Mouse (Mus musculus): ENCODE measurements around the gene Ninl.

Gene Ninl

DNA sequence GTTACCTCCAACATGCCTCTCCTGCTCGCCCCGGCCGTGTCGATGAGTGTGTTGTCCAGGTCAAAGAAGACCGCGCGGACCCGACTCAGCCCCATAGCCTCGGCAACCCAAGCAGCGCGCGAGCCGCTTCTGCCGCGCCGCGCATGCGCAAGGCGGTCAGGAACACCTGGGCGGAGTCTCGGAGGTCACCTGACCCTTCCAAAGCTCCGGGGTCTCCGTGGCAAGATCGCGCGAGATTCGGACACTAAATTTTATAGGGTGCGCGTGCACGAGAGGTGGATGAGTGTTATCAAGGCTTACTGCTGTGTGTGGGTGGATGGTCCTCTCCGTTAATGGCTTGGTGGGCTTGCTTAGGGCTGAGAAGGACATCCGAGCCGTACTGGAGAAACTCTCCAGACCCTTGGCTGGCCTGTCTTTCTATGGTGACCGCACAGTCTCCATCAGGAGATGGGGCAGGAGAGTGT, at the start of gene Ninl, which contains the start of gene Nanp:
Ninl (minus strand) TSS at position 151 of the 464 bp plus-strand sequence.
Nanp (minus strand) TSS at position 167 of the 464 bp plus-strand sequence.
- peak; percentile 90 for DNase-seq (ENCODE audit: low read depth, low spot score)

DNA sequence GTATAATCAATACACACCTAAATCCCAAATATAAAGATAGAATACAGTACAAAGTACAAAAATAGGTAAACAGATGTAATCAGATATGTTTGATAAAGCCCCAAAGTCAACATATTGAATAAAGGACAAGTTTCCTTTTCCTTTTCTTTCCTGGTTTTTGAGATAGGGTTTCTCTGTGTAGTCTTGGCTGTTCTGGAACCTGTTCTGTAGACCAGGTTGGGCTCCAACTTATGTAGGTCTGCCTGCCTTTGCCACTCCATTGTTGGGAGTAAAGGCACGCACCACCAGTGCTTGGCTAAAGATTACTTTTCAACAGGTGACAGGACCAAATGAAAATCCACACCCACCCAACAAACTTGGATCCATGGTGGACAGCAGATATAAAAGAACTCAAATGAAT, 17.5 kb upstream of the Ninl start:
- no peak for DNase-seq (ENCODE audit: low read depth, low spot score)

DNA sequence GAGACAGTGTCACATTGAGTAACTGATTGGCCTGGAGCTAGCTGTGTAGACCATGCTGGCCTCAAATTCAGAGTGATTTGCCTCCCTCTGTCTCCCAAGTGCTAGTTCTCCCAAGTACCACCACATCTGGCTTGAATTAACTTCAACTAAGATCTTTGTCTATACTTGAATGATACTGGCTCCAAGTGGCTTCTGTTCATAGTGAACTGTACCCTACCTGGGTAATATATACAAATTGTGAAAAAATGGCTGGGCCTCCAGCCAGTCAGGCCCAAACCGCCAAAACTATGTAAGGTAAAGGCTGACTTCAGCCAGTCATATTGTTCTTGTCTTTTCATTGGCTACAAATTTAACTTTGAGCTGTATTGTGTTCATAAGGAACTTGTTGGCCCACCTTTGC, 1.2 kb upstream of the Ninl start:
- DNase-seq (ENCODE audit: low read depth, low spot score): no peak

DNA sequence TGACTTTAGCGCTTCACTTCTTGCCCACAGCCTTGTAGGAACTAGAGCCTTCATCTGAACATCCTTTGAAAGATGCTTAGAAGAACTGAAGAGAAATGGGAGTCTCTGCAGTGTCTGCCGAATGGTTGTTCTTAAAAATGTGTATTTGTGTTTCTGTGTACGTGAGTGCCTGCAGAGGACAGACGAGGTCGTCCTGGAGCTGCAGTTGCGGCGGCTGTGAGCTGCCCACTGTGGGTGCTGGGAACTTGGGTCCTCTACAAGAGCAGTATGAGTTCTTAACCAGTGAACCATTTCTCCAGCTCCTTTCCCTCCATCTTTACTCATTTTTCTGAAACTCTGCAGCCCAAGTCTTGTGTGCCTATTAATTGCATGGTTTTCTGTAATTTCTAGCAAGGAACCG, 544 bp upstream of the Ninl start:
- no peak for DNase-seq (ENCODE audit: low read depth, low spot score)

DNA sequence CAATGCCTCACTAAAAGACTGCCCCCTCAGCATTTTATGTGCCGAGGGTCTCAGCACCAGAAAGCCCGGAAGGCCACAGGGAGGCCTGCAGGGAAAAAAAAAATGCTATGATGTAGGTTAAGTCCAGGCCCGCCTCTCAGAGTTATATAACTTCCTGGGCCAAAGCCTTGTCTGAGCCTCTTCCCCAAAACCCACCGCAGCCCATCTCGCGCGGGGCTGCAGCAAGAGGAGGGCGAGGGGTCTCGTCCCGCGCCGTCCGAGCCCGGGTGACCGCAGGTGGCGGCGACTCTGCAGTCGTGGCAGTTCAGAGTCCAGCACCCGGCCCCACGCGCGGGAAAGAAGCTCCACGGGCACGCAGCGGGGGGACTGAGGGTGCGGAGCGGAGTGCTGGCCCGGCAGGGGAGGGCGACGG, 365 bp downstream of the Ninl start:
- DNase-seq (ENCODE audit: low read depth, low spot score): peak; percentile 27

DNA sequence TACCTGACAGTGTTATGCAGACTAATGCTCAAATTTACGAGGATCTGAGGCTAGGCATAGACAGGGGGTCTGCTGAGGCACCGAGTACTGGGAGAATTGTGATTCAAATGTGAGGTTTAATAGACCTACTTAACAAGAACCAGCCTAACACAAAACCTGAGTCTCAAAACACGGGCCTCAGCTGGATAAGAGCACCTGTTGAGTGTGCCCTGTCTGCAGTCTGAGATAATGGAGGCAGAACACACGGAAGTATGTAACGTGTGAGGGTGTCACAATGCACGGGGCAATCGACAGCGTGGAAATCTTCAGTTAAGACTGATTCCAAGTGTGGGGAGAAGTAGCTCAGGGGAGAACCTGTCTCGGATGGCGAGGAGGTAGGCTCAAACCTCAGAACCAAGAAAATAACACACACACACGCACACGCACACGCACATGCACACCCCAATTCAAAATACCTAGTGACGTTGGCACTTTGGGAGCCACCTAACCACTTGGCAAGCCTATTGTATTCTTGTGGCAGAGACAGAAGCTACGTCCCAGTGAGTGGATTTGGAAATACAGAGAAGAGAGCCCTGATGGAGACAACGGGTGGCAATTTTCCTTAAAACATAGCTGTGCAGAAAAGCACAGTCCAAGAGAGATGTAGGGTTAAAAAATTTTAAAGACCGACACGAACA, 1.2 kb downstream of the Ninl start:
- DNase-seq (ENCODE audit: low read depth, low spot score): peak; percentile 74

DNA sequence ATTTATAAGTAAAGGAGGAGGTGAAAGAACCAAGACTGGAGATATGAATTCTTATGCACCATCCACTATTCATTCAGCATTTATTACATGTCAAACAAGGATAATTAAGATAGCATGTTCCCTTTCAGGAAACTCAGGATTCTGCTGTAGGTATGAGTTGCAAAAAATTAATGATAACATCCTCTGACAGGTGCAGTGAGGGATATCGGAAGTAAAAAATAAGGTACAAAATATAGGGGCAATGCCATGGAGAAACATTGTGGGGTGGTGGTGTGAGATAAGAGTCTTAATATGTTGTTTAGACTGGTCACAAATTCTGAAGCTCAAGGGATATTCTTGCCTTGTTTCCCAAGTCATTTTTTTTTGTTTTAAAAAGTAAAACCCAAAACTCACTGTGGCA, 1.9 kb downstream of the Ninl start:
- no peak for DNase-seq (ENCODE audit: low read depth, low spot score)

DNA sequence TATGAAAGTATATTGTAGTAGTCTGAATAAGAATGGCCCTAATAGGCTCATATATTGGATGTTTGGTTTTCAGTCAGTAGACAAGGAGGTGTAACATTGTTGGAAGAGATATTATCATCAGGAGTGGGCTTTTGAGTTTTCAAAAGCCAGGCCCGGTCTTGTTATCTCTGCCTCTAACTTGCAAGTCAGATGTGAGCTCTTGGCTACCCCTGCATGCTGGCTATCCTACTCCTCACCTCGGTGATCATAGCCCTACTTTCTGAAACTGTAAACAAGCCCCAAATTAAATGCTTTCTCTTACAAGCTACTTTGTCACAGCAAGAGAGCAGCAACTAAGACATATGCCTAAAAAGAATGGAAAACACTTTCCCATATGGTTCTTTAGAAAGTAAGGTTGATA, 2.5 kb downstream of the Ninl start:
- no peak for DNase-seq (ENCODE audit: low read depth, low spot score)

DNA sequence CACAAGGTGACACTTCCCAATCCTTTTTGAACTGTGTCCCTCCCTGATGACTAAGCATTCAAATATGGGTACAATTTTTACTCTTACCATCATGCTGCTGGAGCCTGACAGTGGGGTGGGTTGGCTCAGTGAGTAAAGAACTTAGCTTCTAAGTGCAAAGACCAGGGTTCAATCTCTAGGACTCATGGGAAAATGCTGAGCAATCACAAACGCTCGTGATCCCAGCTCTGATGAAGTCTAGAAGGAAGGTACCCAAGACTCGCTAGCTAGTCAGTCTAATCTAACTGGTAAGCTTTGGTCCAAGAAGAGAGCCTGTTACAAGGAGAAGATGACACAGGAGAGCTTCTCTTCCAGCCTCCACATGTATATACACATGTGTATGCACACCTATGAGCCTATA, 4.7 kb downstream of the Ninl start:
- DNase-seq (ENCODE audit: low read depth, low spot score): no peak

DNA sequence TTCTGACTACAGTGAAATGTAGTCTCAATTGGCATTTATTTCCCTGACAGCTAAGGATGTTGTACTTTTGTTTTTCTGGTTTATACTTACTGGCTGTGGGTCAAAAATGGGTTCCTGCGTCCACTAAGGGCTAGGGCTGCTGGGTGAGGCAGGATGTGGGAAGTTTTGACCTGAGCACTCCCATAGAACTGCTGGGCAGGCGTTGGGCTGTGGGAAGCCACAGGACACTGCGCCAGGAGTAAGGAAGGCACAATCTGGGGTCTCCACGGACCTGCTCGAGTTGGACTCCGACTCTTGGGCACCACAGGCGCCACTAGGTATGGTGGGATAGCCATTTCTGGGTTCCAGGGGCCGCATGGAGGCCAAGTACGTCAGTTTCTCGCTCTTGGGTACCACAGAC, 18.0 kb downstream of the Ninl start:
- DNase-seq (ENCODE audit: low read depth, low spot score): no peak

DNA sequence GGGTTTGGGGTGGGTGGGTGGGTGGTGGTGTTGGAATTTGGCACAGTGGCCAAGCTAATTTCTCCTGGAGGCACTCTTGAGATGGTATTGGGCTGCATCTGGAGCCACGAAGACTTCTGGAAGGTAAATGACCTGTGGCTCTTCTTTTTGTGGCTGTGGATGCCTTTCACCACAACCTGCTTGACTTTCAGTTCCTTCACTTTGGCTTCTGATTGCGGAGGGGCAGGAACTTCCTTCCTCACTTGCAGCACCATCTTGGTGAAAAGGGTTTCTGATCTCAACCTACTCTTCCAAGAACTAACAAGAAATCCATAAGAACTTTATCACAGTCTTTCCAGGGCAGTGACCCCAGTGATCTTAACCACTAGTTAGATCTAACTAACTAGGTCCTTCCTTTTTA, 23.9 kb downstream of the Ninl start:
- DNase-seq (ENCODE audit: low read depth, low spot score): no peak

DNA sequence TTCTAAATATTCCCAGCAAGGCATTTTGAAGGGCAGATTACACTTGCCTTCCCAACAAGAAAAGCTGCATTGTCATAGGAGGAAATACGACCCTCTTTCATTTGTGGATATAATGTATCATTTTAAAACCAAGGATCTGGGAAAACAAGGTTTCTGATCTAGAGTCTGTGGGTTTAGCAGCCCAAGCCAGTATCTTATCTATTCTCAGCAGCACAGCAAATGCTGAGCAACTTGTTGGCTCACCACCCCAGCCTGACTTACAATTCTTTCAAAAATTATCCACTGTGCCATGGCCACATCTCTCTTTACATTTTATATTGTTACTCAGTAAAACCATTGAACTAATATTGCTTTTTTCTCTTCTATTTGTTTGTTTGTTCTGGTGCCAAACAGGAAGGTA, 27.9 kb downstream of the Ninl start:
- peak; percentile 51 for DNase-seq (ENCODE audit: low read depth, low spot score)

DNA sequence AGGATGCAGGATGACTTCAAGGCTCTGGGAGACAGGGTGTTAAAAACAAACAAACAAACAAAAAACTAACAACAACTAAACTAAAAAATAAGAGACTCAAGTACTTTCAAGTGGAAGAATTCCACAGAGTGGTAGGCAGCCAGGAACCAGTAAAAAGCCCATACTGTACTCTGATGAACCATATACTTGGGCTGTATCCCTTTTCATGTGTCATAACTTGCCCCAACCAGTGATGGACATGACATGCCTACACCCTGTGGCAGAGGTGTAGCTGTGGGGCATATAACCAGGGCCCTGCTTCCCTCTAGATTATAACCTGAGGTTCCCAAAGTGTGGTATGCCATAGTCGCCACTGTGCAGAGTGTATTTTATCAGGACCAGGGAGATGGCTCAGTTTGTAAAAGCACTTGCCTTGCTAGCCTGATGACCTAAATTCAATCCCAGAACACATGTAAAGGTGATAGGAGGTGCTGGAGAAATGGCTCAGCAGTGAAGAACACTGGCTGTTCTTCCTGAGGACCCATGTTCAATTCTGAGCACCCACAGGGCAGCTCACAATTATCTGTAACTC, 29.6 kb downstream of the Ninl start:
- no peak for DNase-seq (ENCODE audit: low read depth, low spot score)

DNA sequence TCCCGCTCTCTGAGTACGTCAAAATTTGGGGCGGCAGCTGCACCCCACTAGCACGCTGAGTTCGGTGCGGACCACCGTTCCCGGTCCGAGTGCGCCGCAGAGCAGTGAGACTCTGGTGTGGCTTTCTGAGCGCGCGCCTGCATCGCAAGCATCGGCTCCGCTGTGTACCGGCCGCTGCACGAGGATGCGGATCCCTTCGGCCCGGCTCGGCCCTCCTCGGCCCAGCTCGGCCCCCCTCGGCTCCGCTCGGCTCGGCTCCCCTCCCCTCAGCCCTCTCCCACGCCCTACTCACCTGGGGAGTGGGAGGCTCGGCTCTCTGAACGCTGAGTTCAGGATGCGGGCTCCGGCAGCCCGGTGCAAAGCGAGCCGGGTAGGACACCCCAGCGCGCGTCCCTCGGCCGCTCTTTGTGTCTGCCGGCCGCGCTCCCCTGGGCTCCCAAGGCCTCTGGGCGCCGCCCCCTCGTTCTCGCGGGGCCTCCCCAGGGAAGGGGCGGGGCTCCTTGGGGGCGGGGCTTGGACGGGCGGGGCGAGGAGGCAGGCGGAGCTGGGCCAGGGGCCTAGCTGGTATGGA, 30.2 kb downstream of the Ninl start:
- DNase-seq (ENCODE audit: low read depth, low spot score): peak; percentile 75

DNA sequence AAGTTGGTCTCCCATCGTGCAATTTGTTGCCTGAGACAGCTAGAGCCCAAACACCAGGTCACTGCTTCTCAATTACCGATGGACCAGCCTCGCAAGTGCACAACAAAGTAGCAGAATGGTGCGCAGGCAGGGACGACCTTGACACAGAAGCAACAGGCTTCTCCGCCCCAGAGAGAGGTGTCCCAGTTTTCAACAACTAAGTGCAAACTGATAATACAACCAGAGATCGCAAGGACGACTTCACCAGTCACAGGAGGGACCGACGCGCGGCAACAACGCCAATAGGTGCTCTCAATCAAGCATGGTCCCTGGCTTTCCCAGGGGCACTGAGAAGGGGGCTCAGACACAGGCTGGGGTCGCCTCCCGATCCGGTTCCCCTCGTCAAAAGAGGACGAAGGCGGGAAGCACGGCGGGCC, 30.7 kb downstream of the Ninl start:
- DNase-seq (ENCODE audit: low read depth, low spot score): peak; percentile 36

DNA sequence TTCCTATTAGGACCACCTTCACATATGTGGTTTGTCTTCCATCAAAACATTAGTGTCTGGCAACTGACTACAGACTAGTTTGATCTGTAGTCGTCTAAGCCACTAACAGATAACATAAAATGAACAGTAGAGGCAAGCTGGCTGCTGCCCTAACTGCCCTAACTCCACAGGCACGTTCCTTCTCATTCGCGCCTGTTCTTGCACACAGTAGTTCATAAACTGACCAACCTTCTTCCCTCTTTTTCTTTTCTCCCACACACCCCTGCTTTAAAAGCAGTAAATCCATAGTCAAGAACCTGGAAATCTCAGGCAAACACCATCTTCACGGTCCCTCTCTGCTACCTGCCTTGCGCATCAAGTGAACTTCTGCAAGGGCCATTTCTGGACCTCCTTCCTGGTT, 31.2 kb downstream of the Ninl start:
- no peak for DNase-seq (ENCODE audit: low read depth, low spot score)

DNA sequence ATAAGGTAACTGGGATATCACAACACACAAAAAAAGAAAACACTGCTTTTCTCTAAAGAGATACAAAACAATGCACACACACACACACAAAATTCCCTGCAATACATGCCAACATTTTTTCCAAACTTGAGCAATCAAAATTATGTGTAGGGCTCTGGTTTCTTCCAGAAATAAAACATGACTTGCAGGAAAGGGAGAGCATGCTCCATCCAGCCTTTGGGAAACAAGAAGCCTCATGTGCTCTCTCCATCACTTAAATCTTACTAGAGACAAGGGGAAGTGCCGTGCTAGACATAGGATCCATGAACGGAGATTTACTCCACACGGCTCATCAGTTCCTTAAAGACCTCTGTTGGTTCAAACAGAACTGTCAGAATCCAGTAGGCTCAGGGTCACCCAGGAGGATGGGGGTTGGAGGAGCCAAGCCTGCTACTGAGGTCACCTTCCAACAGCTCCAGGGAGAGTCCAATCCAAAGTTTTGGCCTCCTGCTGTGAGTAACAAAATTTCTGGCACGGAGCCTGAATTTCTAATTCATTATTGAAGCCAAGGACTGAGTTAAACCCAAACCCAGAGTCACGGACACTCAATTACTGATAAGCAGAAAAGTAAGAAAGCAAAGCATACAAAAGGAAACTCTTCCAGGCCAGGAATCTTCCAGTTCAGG, 32.8 kb downstream of the Ninl start:
- no peak for DNase-seq (ENCODE audit: low read depth, low spot score)

DNA sequence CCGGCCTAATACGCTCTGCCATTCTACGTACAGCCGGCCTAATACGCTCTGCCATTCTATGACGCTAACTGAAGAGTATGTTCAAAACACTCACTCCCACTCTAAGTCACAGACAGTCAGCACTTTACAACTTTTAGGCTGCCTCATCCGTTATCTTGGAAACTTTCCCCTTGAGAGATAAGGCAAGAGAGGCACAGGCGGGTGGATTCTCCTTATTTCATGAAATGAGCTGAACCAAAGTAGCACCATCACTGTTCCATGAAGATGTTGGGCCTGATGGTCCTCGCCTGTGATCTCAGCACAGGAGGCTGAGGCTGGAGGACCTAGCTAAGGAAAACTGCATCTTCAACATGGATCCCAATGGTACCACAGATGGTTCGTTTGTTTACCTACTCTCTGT, 34.8 kb downstream of the Ninl start:
- DNase-seq (ENCODE audit: low read depth, low spot score): peak; percentile 31

DNA sequence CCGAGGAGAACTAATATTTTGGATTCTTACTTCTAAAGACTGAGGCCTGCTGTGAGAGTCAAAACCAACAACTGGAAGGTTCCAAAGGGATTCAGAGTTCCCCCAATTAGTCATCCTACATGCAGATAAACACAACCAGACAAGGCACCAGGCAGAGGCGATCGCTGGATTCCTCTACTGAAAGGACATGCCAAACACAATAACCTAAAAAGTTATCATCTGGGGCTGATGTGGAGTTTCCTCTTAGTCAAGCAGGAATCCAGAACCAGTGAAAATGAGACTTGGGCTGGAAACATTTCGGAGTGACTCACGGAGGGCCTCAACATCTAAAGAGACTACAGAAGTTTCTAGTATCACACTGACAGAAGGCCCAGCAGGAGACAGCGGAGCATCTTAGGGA, 35.4 kb downstream of the Ninl start:
- DNase-seq (ENCODE audit: low read depth, low spot score): no peak

DNA sequence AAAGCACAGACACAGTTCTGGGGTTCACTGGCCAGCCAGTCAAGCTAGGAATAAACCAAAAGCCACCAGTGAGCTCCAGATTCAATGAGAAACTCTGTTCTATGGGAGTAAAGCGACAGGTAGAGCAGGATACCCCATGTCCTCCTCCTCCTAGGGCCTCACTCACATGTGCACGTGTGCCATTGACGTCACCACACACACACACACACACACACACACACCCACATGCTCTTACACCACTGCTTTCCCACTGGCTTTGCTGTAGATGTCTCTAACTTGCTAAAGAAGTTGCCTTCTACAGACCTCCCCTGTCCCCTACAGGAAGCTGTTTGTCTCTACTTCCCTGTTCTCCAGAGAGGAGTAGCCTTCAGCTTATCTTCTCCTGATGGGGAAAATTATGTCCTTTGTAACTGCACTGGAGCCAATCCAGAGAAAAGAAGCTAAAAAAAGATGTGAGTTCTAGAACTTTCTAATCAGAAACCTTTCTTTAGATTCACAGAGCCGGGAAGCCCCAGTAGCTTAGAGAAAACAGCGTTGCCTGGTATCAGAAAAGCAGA, 37.5 kb downstream of the Ninl start:
- no peak for DNase-seq (ENCODE audit: low read depth, low spot score)

DNA sequence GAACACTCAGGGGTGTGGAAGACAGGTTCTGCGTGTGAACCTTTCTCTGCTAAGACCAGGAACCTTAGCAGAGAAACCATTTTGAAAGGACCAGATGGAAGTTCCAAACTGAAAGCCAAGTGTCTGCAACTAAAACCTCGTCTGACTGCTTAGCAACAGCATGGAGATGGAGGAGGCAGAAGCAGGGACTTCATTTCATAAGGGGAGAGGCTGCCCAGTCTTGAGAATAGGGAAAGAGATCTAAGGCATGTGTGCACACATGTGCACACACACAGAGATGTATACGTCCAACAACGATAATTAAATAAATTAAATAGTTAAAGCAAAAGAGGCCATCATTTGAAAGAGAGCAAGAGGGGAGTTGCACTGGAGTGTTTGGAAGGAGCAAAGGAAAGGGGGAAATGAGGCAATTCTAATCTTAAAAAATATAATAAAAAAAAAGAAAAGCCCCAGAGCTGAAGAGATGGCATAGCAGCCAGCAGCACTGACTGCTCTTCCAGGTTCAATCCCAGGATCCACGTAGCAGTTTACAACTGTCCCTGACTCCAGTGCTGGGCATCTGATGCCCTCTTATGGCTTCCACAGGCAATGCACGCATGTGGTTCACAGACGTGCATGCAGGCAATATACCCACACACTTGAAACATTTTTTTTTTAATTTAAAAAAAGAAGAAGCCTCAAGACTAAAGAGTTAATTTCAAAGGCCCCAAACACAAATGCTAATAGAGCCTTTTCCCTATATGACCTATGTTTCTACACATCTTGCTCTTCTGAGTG, 38.6 kb downstream of the Ninl start:
- no peak for DNase-seq (ENCODE audit: low read depth, low spot score)

DNA sequence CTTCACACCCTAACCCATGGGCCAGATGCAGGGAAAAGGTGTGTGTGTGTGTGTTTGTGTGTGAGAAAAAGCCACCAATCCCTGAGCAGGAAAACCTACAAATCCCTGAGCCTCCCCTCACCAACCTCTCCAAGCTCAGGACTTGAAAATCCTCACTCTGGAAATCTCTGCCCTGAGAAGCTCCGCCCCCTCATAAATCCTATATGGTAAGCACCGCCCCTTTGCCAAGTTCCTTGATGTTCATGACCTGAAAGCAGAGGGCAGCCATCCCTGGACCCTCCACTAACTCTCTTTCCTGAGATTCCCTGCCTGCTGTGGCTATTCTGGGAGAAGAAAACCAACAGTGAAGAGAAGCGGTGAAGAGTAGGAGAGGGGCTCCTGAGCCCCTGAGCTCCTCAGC, 40.2 kb downstream of the Ninl start:
- no peak for DNase-seq (ENCODE audit: low read depth, low spot score)
